Mouse (Mus musculus) heart, embryonic 13.5 days (tissue): ENCODE measurements around the gene Cd79b. TPM values are rescaled to one million over a fixed set of nuclear protein-coding genes. Genes with fewer than 3 reads are reported as not detected.
A peak's percentile ranks its signal among the peaks of the same experiment; 100 is the strongest.
"Not testable (repeated sequence)": the region's sequence is repeated elsewhere in the genome, so short reads cannot be mapped to it uniquely, and the experiment has no call there.

Experiments
- ATAC-seq: fragments of 200-750 bp; cut with Nextera tagmentation; 2 replicates; pipeline ENCODE4 v1.8.0; 2017; ENCODE audit warnings: moderate TSS enrichment; ENCODE audit not compliant: insufficient number of reproducible peaks, low FRiP score, low TSS enrichment; ENCODE audit errors: extremely low read depth
- H3K27ac ChIP-seq: fragments of 300-500 bp; sonication (generic); replicated peaks from 2 replicates; pipeline ENCODE4 v1.5.1; 2015; ENCODE audit warnings: moderate library complexity, mild to moderate bottlenecking, inconsistent platforms
- H3K27me3 ChIP-seq: fragments of 300-500 bp; sonication (generic); replicated peaks from 2 replicates; pipeline ENCODE4 v1.6.1; 2015; ENCODE audit warnings: mild to moderate bottlenecking, inconsistent platforms
- H3K36me3 ChIP-seq: fragments of 300-500 bp; sonication (generic); 2 replicates; pipeline ENCODE4 v1.6.1; 2015; ENCODE audit warnings: mild to moderate bottlenecking, inconsistent platforms
- H3K4me1 ChIP-seq: fragments of 300-500 bp; sonication (generic); 2 replicates; pipeline ENCODE4 v1.6.1; 2015; ENCODE audit warnings: inconsistent platforms
- H3K4me2 ChIP-seq: fragments of 300-500 bp; sonication (generic); 2 replicates; pipeline ENCODE4 v1.6.1; 2015; ENCODE audit warnings: inconsistent platforms, mild to moderate bottlenecking, moderate library complexity
- H3K4me3 ChIP-seq: fragments of 300-500 bp; sonication (generic); 2 replicates; pipeline ENCODE4 v1.5.1; 2015; ENCODE audit warnings: moderate library complexity, mild to moderate bottlenecking, inconsistent platforms
- H3K9ac ChIP-seq: fragments of 300-500 bp; sonication (generic); 2 replicates; pipeline ENCODE4 v1.6.1; 2015; ENCODE audit warnings: inconsistent platforms, mild to moderate bottlenecking, moderate library complexity
- H3K9me3 ChIP-seq: fragments of 300-500 bp; sonication (generic); 2 replicates; pipeline ENCODE4 v1.6.1; 2016; ENCODE audit warnings: inconsistent platforms
- WGBS: fragments of 180-500 bp; shearing (Covaris S2); methylation state at CpG from one replicate; pipeline ENCODE4 v1.1.7; 2015; ENCODE audit warnings: mixed read lengths; 5-methylcytosine and 5-hydroxymethylcytosine counted together
- polyA plus RNA-seq: library from polyadenylated mRNA; unstranded; fragments of >200 nt; fragmentation: Nextera tagmentation; extraction: Ambion mirVana; gene quantifications from 2 replicates; pipeline ENCODE4 v1.2.1, GENCODE M21; 2015

The Cd79b gene
- polyA plus RNA-seq, 1 experiment from 2014 or later: 1.2 TPM

DNA sequence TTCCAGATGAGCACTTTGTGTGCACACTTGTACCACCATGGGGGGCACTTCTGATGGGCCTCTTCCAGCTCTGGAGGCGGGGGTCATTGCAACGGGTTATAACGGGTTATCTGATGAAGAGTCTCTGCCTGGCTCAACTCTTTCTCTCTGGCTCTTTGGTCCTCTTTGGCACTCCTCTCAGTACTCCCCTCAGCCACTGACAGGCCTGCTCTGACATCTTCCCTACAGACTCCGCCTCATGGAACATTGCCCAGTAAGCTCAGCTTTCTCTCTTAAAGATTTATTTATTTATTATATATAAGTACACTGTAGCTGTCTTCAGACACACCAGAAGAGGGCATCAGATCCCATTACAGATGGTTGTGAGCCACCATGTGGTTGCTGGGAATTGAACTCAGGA, 24.8 kb upstream of the Cd79b start:
- peaks cover 19% of the 10 kb centered on the region for H3K4me1 ChIP-seq
- H3K4me2 ChIP-seq, H3K9me3 ChIP-seq, ATAC-seq, H3K27me3 ChIP-seq, H3K9ac ChIP-seq, H3K4me3 ChIP-seq, H3K36me3 ChIP-seq, H3K27ac ChIP-seq: not testable (repeated sequence)
- WGBS: 80% methylated on average over 4 of the region's 4 CpGs

- Histone ChIP-seq H3K9me3 (no peaks in the 10 kb centered on the region), H3K4me2 (no peak overlapping the region)
- 73% methylated on average over 7 of the region's 7 CpGs for WGBS
Observed at GRCm38 (mm10) chr11:106338870-106339269, 24.3 kb upstream of the Cd79b start.

DNA sequence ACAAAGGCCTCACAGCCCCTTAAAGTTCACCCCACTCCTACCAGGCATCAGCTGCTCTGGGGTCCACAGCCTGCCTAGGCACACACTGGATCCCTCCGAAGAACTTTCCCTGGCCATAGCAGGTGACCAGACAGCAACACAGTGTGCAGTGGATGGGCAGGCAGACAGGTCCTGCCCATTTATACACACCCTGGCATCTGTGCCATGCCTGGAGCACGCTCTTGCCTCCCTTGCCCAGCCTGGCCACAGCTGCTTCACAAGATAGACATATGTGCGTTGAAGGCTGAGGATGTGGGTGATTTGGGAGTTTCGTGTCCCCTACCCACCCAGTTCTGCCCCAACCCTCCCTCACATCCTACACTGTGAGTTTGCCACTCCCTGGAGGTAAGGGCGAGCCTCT, 23.5 kb upstream of the Cd79b start:
- 78% methylated on average over 5 of the region's 5 CpGs for WGBS
- no peak for ATAC-seq
- Histone ChIP-seq H3K27me3 (no peaks in the 10 kb centered on the region), H3K36me3 (no peaks in the 10 kb centered on the region), H3K4me3 (no peak overlapping the region), H3K27ac (no peak overlapping the region), H3K4me1 (peaks cover 25% of the 10 kb centered on the region), H3K9me3 (no peaks in the 10 kb centered on the region), H3K4me2 (no peak overlapping the region), H3K9ac (no peak overlapping the region)

More at GRCm38 (mm10) chr11:106338870-106339269, 24.3 kb upstream of the Cd79b start:
- ATAC-seq: no peak
- H3K27ac ChIP-seq: no peak overlapping the region
- H3K9ac ChIP-seq: no peak overlapping the region
- peaks cover 23% of the 10 kb centered on the region for H3K4me1 ChIP-seq
- no peaks in the 10 kb centered on the region for H3K36me3 ChIP-seq
- H3K4me3 ChIP-seq: no peak overlapping the region
- H3K27me3 ChIP-seq: peaks cover 5% of the 10 kb centered on the region; the same call in 1 of the 2 replicates

DNA sequence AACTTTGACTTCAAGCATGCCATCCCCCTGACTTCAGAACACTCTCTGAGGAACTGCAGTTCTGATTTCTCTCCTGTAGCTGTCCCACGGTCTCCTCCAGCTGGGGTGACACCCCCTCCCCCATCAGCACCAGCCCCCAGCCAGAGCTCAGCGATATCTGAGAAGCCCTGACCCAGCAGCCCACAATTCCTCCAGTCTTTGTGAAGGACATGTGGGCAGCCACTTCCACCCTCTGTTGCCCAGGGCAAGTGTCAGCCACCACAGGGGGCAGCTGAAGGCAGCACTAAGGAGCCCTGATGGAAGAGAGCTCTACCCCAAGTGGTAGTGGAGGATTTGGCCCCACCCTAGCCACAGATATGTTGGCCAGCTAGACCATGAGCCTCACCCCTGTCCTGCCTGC, 19.5 kb upstream of the Cd79b start:
- no peaks in the 10 kb centered on the region for H3K36me3 ChIP-seq
- no peaks in the 10 kb centered on the region for H3K27me3 ChIP-seq
- no peak overlapping the region for H3K4me2 ChIP-seq
- H3K9ac ChIP-seq: no peak overlapping the region
- H3K4me1 ChIP-seq: peaks cover 37% of the 10 kb centered on the region
- no peak overlapping the region for H3K4me3 ChIP-seq
- no peak for ATAC-seq
- WGBS: 3% methylated on average over 2 of the region's 2 CpGs
- H3K27ac ChIP-seq: no peak overlapping the region
- no peaks in the 10 kb centered on the region for H3K9me3 ChIP-seq

DNA sequence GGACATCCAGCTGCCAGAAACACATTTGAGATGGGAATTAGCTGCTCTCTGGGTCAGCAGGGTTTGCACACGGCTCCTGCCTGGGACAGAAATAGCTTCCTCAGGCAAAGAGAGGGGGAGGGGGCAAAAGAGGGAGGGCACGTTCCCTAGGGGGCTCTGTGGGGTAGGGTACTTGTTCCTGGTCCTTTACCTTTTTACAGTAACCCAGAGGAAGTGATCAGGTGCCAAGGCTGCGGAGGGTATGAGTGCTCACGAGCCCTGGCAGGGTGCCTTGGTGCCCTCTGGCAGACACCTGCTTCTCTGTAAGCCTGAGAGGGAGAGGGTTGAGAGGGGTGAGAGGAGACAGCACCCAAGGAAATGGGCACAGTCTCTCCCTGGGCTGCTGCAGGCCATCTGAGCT, 17.9 kb upstream of the Cd79b start:
- 41% methylated on average over 4 of the region's 4 CpGs for WGBS
- no peaks in the 10 kb centered on the region for H3K27me3 ChIP-seq
- no peak overlapping the region for H3K9ac ChIP-seq
- ATAC-seq: no peak
- no peaks in the 10 kb centered on the region for H3K36me3 ChIP-seq
- H3K4me2 ChIP-seq: no peak overlapping the region
- H3K4me3 ChIP-seq: no peak overlapping the region
- H3K9me3 ChIP-seq: no peaks in the 10 kb centered on the region
- H3K4me1 ChIP-seq: peaks cover 45% of the 10 kb centered on the region
- H3K27ac ChIP-seq: 0 out of 2 replicates have a peak overlapping the region, but pooled peaks have one; percentile 45

- H3K36me3 ChIP-seq: no peaks in the 10 kb centered on the region
- H3K4me3 ChIP-seq: no peak overlapping the region
- peak overlapping the region; percentile 35; the same call in 1 of the 2 replicates for H3K9ac ChIP-seq
- H3K9me3 ChIP-seq: no peaks in the 10 kb centered on the region
- H3K4me2 ChIP-seq: peak overlapping the region; percentile 34
- no peak for ATAC-seq
- H3K4me1 ChIP-seq: peaks cover 54% of the 10 kb centered on the region
- WGBS: 37% methylated on average over 7 of the region's 7 CpGs
- peak overlapping the region; percentile 80 for H3K27ac ChIP-seq
- no peaks in the 10 kb centered on the region for H3K27me3 ChIP-seq
Observed at GRCm38 (mm10) chr11:106329682-106330081, 15.1 kb upstream of the Cd79b start.

DNA sequence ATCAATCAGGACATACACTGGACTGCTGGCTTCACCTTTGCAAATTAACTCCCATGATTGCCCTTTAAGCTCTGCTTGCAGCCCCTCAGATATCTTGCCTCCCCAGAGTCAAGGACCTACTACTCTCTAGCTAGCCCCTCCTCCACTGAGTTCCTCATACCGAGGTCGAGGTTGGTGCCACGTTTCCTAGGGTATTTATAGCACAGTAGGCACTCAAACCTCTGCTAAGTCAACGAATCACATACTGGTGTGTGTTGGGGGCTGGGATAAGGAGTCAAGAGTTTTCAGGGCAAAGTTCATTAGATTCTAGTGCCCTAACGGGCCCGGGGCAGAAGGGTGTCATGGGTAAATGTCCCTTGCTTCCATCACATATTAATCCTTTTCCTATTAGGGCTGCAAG, 14.6 kb upstream of the Cd79b start:
- Histone ChIP-seq H3K36me3 (no peaks in the 10 kb centered on the region), H3K9me3 (no peaks in the 10 kb centered on the region), H3K27me3 (no peaks in the 10 kb centered on the region), H3K4me2 (peak overlapping the region; percentile 34), H3K9ac (peak overlapping the region; percentile 35; the same call in 1 of the 2 replicates), H3K4me3 (no peak overlapping the region), H3K27ac (peak overlapping the region; percentile 80), H3K4me1 (peaks cover 52% of the 10 kb centered on the region)
- 19% methylated on average over 6 of the region's 6 CpGs for WGBS
- ATAC-seq: peak; percentile 48; the same call in 1 of the 2 replicates

DNA sequence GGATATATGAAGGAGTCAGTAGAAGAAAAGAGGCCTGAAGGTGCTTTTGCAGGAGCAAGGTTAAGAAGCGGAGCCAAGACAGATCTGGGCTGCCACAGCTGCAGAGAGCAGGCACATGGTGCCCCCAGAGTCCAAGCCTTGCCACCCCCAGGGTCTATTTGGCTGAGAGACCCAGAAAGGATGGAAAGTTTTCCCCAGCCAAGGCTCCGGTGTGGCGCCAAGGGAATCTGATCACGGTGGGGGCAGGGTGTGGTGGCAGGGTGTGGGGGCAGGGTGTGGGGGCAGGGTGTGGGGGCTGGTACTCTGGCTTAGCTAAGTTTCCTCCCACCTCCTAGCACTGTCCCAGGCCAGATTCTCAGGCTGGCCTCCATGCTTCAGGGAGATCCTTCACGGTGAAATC, 14.0 kb upstream of the Cd79b start:
- 20% methylated on average over 5 of the region's 5 CpGs for WGBS
- peak overlapping the region; percentile 80; the same call in 1 of the 2 replicates for H3K27ac ChIP-seq
- no peaks in the 10 kb centered on the region for H3K9me3 ChIP-seq
- no peaks in the 10 kb centered on the region for H3K27me3 ChIP-seq
- peaks cover 50% of the 10 kb centered on the region for H3K4me1 ChIP-seq
- no peaks in the 10 kb centered on the region for H3K36me3 ChIP-seq
- H3K4me2 ChIP-seq: 0 out of 2 replicates have a peak overlapping the region, but pooled peaks have one; percentile 34
- no peak overlapping the region for H3K9ac ChIP-seq
- ATAC-seq: no peak
- H3K4me3 ChIP-seq: no peak overlapping the region

- no peak for ATAC-seq
- Histone ChIP-seq H3K9me3 (no peaks in the 10 kb centered on the region), H3K27ac (no peak overlapping the region), H3K4me3 (no peak overlapping the region), H3K9ac (no peak overlapping the region), H3K27me3 (no peaks in the 10 kb centered on the region), H3K4me2 (no peak overlapping the region), H3K4me1 (peaks cover 33% of the 10 kb centered on the region), H3K36me3 (no peaks in the 10 kb centered on the region)
- WGBS: 55% methylated on average over 8 of the region's 8 CpGs
Observed at GRCm38 (mm10) chr11:106326475-106326874, 11.9 kb upstream of the Cd79b start.

- 64% methylated on average over 8 of the region's 8 CpGs for WGBS
- no peak for ATAC-seq
- Histone ChIP-seq H3K36me3 (no peaks in the 10 kb centered on the region), H3K4me3 (no peak overlapping the region), H3K9ac (0 out of 2 replicates have a peak overlapping the region, but pooled peaks have one; percentile 40), H3K4me2 (no peak overlapping the region), H3K9me3 (no peaks in the 10 kb centered on the region), H3K27ac (no peak overlapping the region), H3K4me1 (peaks cover 33% of the 10 kb centered on the region), H3K27me3 (no peaks in the 10 kb centered on the region)
Observed at GRCm38 (mm10) chr11:106325566-106326206, 11.1 kb upstream of the Cd79b start.

DNA sequence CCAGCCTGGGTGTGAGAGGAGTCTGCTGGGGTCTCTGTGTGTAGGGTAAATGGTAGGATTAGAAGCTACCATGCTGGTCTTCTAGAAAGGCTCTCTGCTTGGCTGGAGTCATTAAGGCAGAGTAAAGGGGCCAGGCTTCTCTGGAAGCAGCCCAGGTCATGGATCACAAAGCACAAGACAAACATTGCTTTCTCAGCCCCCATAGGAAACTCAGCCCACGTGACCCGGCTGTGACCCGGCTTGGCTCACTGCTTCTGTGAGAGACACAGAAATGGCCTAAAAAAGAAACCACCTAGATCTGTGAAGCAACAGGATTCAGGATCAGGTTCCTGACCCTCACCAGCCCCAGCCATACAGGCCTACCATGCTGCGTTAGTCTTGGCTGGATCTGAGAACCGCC, 10.3 kb upstream of the Cd79b start:
- no peaks in the 10 kb centered on the region for H3K9me3 ChIP-seq
- no peaks in the 10 kb centered on the region for H3K36me3 ChIP-seq
- ATAC-seq: no peak
- peaks cover 30% of the 10 kb centered on the region for H3K4me1 ChIP-seq
- 72% methylated on average over 5 of the region's 5 CpGs for WGBS
- no peak overlapping the region for H3K4me2 ChIP-seq
- H3K27ac ChIP-seq: no peak overlapping the region
- H3K27me3 ChIP-seq: no peaks in the 10 kb centered on the region
- no peak overlapping the region for H3K4me3 ChIP-seq
- 0 out of 2 replicates have a peak overlapping the region, but pooled peaks have one; percentile 40 for H3K9ac ChIP-seq
